Mouse (Mus musculus) hindbrain, postnatal 0 days (tissue): ENCODE data around the gene Ppara. TPM values are rescaled to one million over a fixed set of nuclear protein-coding genes. Genes with fewer than 3 reads are reported as not detected.

ENCODE experiments used
- ATAC-seq: fragments of 200-750 bp; cut with Nextera tagmentation; 2 replicates; pipeline ENCODE4 v1.8.0; 2017; ENCODE audit warnings: mild to moderate bottlenecking, moderate TSS enrichment, moderate library complexity
- DNase-seq: peaks from one replicate; pipeline ENCODE4 v3.0.0-alpha.2; 2015; ENCODE audit warnings: low spot score
- H3K27ac ChIP-seq: fragments of 300-500 bp; sonication (generic); 2 replicates; pipeline ENCODE4 v1.5.1; 2014; ENCODE audit warnings: mild to moderate bottlenecking
- H3K27me3 ChIP-seq: fragments of 300-500 bp; sonication (generic); 2 replicates; pipeline ENCODE4 v1.6.1; 2014; ENCODE audit warnings: low read length, mixed read lengths; ENCODE audit not compliant: insufficient read depth
- H3K36me3 ChIP-seq: fragments of 300-500 bp; sonication (generic); 2 replicates; pipeline ENCODE4 v1.6.1; 2014; ENCODE audit warnings: low read length, mixed read lengths; ENCODE audit not compliant: insufficient read depth
- H3K4me1 ChIP-seq: fragments of 300-500 bp; sonication (generic); 2 replicates; pipeline ENCODE4 v1.6.1; 2014; ENCODE audit warnings: antibody characterized with exemption, low read length, mixed read lengths; ENCODE audit not compliant: insufficient read depth
- H3K4me2 ChIP-seq: fragments of 300-500 bp; sonication (generic); 2 replicates; pipeline ENCODE4 v1.6.1; 2014; ENCODE audit warnings: low read depth, mild to moderate bottlenecking, low read length, moderate library complexity, mixed read lengths
- H3K4me3 ChIP-seq: fragments of 300-500 bp; sonication (generic); 2 replicates; pipeline ENCODE4 v1.5.1; 2014; ENCODE audit warnings: low read length
- H3K9ac ChIP-seq: fragments of 300-500 bp; sonication (generic); replicated peaks from 2 replicates; pipeline ENCODE4 v1.6.1; 2014; ENCODE audit warnings: mild to moderate bottlenecking, low read length, moderate library complexity, mixed read lengths
- H3K9me3 ChIP-seq: fragments of 300-500 bp; sonication (generic); 2 replicates; pipeline ENCODE4 v1.6.1; 2016; ENCODE audit warnings: low read length, mixed read lengths
- CTCF ChIP-seq: IDR thresholded peaks from 2 replicates; pipeline ENCODE4 v1.5.1; 2016; ENCODE audit warnings: antibody characterized with exemption, control low read depth, low read depth
- WGBS: fragments of 180-500 bp; shearing (Covaris S2); extraction: QIAGEN DNeasy Blood & Tissue Kit; methylation state at CpG from one replicate; pipeline ENCODE4 v1.1.7; 2014; 5-methylcytosine and 5-hydroxymethylcytosine counted together
- polyA plus RNA-seq: library from polyadenylated mRNA; unstranded; fragments of >200 nt; fragmentation: Nextera tagmentation; extraction: Ambion mirVana; gene quantifications from 2 replicates; pipeline ENCODE4 v1.2.1, GENCODE M21; 2015
- total RNA-seq: library from RNA; depleted of rRNA; stranded (reverse); fragments of >200 nt; gene quantifications from 2 replicates; pipeline ENCODE4 v1.2.3, GENCODE M21; 2014

The Ppara gene
- total and polyA plus RNA-seq, 2 experiments from 2014 or later = 1.9 to 6.6 TPM

GRCm38 (mm10) chr15:85788051-85788450 is 53.3 kb downstream of the Ppara start:
- DNase-seq (no peak), ATAC-seq (no peak)
- Histone ChIP-seq H3K27me3 (no peaks in the 10 kb centered on the region), H3K27ac (no peak overlapping the region), H3K4me2 (no peak overlapping the region), H3K4me3 (no peak overlapping the region), H3K9ac (no peak overlapping the region), H3K9me3 (no peaks in the 10 kb centered on the region), H3K36me3 (no peaks in the 10 kb centered on the region), H3K4me1 (no peaks in the 10 kb centered on the region)
- TF ChIP-seq CTCF = no peak
- 91% methylated on average over 4 of the region's 4 CpGs for WGBS

GRCm38 (mm10) chr15:85788633-85789032 is 53.9 kb downstream of the Ppara start:
- WGBS = 72% methylated on average over 16 of the region's 16 CpGs
- H3K36me3 ChIP-seq = no peaks in the 10 kb centered on the region
- H3K27me3 ChIP-seq = no peaks in the 10 kb centered on the region
- H3K27ac ChIP-seq = no peak overlapping the region
- H3K9ac ChIP-seq = no peak overlapping the region
- no peak overlapping the region for H3K4me2 ChIP-seq
- ATAC-seq (no peak), DNase-seq (no peak)
- H3K9me3 ChIP-seq = no peaks in the 10 kb centered on the region
- no peak for TF ChIP-seq CTCF
- H3K4me1 ChIP-seq = no peaks in the 10 kb centered on the region
- H3K4me3 ChIP-seq = no peak overlapping the region

- no peak for TF ChIP-seq CTCF
- ATAC-seq (no peak), DNase-seq (no peak)
- 88% methylated on average over 4 of the region's 4 CpGs for WGBS
- no peaks in the 10 kb centered on the region for H3K4me1 ChIP-seq
- no peaks in the 10 kb centered on the region for H3K36me3 ChIP-seq
- H3K9ac ChIP-seq = no peak overlapping the region
- H3K4me2 ChIP-seq = no peak overlapping the region
- H3K27me3 ChIP-seq = no peaks in the 10 kb centered on the region
- no peaks in the 10 kb centered on the region for H3K9me3 ChIP-seq
- H3K27ac ChIP-seq = no peak overlapping the region
- no peak overlapping the region for H3K4me3 ChIP-seq
Observed at GRCm38 (mm10) chr15:85791449-85791848, 56.7 kb downstream of the Ppara start.

- TF ChIP-seq CTCF = no peak
- Histone ChIP-seq H3K36me3 (no peaks in the 10 kb centered on the region), H3K4me1 (no peaks in the 10 kb centered on the region), H3K9ac (no peak overlapping the region), H3K4me2 (no peak overlapping the region), H3K9me3 (no peaks in the 10 kb centered on the region), H3K27me3 (no peaks in the 10 kb centered on the region), H3K4me3 (no peak overlapping the region), H3K27ac (no peak overlapping the region)
- DNase-seq = peak; percentile 85
- WGBS = 57% methylated on average over 1 of the region's 1 CpGs
- ATAC-seq = peak; percentile 72; the same call in 1 of the 2 replicates
Observed at GRCm38 (mm10) chr15:85792819-85793218, 58.0 kb downstream of the Ppara start.

- Histone ChIP-seq H3K9me3 (no peaks in the 10 kb centered on the region), H3K9ac (no peak overlapping the region), H3K27ac (no peak overlapping the region), H3K4me3 (no peak overlapping the region), H3K4me2 (no peak overlapping the region), H3K36me3 (no peaks in the 10 kb centered on the region), H3K4me1 (no peaks in the 10 kb centered on the region), H3K27me3 (no peaks in the 10 kb centered on the region)
- 77% methylated on average over 6 of the region's 6 CpGs for WGBS
- TF ChIP-seq CTCF = no peak
- ATAC-seq (no peak), DNase-seq (no peak)
Observed at GRCm38 (mm10) chr15:85795516-85795915, 60.7 kb downstream of the Ppara start.

- Histone ChIP-seq H3K4me3 (no peak overlapping the region), H3K36me3 (no peaks in the 10 kb centered on the region), H3K27me3 (no peaks in the 10 kb centered on the region), H3K9me3 (no peaks in the 10 kb centered on the region), H3K4me1 (no peaks in the 10 kb centered on the region), H3K27ac (no peak overlapping the region), H3K4me2 (no peak overlapping the region), H3K9ac (no peak overlapping the region)
- no peak for TF ChIP-seq CTCF
- WGBS = 93% methylated on average over 8 of the region's 8 CpGs
- DNase-seq = no peak
- no peak for ATAC-seq
Observed at GRCm38 (mm10) chr15:85798676-85799075, 63.9 kb downstream of the Ppara start.

GRCm38 (mm10) chr15:85802931-85803330 is 68.1 kb downstream of the Ppara start:
- H3K27ac ChIP-seq = no peak overlapping the region
- no peak overlapping the region for H3K9ac ChIP-seq
- 75% methylated on average over 2 of the region's 2 CpGs for whole genome bisulfite sequencing
- no peaks in the 10 kb centered on the region for H3K27me3 ChIP-seq
- H3K36me3 ChIP-seq = no peaks in the 10 kb centered on the region
- DNase-seq (peak; percentile 57), ATAC-seq (no peak)
- H3K9me3 ChIP-seq = no peaks in the 10 kb centered on the region
- H3K4me1 ChIP-seq = no peaks in the 10 kb centered on the region
- no peak overlapping the region for H3K4me3 ChIP-seq
- no peak overlapping the region for H3K4me2 ChIP-seq
- no peak for TF ChIP-seq CTCF
